Mouse (Mus musculus) testis, postnatal 10 days (tissue): Measurements from ENCODE around the gene Adamts7.

Experiments
- DNase-seq: peaks from one replicate; pipeline ENCODE4 v3.0.0; 2021; ENCODE audit warnings: low spot score

Gene Adamts7

GRCm38 (mm10) chr9:90162926-90163748, at the start of gene Adamts7:
TSS of gene Adamts7 (plus strand) at chr9:90163069.
- peak; percentile 75 for DNase-seq

DNA sequence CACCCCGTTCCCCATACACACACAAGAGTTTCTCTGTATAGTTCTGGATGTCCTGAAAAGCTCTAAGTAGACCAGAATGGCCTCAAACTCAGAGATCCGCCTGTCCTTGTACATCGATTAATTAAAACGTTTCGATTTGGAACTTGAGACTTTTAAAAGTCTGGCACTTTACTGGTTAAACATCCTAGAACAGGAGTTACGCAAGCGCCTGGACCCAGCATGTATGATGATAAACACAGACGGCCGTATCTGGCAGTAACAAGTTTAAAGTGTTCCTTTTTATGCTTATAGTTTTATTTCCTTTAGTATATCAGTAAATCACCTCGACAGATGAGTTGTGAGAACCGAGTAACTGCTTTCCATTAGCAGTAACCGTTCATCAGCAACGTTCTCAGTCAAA, 49.7 kb upstream of the Adamts7 start:
- no peak for DNase-seq

DNA sequence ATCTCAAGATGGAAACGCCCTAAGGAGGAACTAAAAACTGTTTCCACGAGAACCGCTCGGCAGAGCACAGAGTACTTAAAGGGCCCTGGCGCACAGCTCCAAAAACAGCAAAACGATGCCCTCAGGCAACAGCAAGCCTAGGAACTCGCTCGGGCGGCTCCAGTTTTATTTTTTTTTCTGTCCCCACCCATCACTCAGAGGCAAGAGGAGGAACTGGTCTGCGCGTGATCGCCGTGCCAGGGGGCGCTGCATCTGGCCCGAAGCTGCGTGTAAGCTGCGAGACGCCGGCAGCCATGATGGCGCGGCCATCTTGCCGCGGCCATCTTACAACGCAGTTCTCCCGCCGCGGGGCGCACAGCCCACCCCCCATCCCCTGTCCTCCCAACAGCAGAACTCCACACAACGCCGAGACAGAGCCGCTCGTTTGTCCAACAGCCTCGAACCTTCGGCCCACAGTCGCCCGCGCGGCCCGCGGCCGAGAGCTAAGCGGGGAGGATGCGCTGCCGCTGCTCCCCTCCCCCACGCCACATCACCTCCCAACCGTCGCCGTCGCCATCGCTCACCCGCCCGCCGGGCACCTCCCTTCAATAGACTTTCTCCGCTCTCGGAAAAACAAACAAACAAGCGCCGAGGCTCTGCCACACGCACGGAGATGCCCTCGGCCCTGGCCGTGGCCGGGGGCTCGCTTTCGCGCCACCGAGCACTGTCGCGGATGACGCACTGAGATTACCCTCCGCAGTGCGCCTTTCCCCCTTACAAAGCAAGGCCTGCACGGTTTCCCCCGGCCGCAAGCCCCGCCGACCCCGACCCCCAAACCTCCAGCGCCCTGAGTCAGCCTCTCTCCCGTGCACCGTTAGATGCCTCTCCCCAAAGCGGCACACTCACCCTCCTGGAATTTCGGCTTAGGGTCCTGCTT, 49.0 kb upstream of the Adamts7 start:
- peak; percentile 90 for DNase-seq

GRCm38 (mm10) chr9:90114567-90115307, 48.1 kb upstream of the Adamts7 start, which contains the start of gene Morf4l1:
TSS of gene Morf4l1 (minus strand) at chr9:90114774.
- DNase-seq, result peak; percentile 96

DNA sequence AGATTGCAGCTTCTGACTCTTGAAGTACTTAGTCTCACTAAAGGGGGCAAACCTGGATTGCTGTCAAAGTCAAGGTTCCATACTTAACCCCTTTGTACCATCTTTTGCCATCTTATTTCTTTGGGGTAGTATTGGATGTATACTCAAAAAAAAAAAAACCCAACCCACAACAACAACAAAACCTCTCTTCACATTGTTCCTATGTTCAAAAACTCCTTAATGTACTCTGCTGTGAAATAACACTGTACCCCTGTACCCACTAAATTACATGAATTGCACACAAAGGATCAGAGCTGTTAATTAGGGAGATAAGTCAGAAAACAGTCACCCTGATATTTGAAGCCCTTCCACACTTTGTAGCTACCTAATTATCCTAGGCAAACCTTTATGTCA, 47.6 kb upstream of the Adamts7 start:
- DNase-seq, result no peak

- no peak for DNase-seq
These were observed 45.6 kb upstream of the Adamts7 start for GRCm38 (mm10) chr9:90117234-90117633.

DNA sequence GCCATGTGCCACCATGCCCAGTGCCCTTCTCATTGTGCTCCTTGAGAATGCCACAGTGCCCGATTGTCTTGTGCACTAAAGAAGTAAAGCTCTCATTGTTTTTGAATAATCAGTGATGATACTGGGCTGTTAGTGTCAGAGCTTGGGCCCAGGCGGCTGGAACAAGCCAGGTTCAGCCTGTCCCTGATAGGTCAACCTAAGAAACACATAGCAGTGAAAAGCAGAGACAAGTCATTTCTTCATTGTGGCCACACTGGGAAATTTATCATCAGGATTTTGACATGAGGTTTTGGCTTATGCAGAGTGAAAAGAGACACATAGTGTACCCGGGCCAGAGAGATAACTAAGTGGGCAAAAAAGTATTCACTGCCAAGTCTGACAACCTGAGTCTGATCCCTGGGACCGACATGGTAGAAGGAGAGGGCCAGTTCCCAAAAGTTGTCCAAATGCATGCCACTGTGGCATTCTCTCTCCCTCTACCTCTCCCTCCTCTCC, 40.6 kb upstream of the Adamts7 start:
- no peak for DNase-seq

GRCm38 (mm10) chr9:90124156-90124872, 38.6 kb upstream of the Adamts7 start:
- DNase-seq, result no peak

- DNase-seq, result no peak
These were observed 38.0 kb upstream of the Adamts7 start for GRCm38 (mm10) chr9:90124873-90125245.

DNA sequence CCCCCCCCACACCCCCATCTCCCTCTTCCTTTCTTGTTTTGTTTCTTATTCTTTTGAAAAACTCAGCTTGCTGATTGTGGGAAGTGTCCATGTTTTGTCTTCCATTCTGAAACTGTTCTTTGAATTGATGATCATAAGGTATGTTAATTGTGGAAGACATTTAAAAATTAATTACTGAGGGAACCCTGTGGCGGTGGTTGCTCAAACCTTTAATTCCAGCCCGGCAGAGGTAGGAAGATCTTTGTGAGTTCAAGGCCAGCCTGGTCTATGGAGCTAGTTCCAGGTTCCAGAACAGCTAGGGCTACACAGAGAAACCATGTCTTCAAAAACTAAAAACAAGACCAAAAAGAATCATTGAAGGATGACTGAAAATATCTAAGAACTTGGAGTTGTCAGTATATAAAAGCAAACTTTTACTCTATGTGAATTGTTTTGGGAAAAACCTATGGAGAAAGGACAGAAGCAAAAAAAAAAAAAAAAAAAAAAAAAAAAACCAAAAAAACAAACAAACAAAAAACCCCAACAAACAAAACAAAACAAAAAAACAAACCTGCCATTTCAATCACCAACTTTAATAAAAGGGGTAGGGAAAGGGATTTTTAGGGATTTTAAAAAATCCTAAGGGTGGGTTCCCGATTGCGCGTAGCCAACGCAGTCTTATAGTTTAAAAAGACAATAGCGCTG, 37.3 kb upstream of the Adamts7 start:
- DNase-seq, result no peak

GRCm38 (mm10) chr9:90126260-90127010, 36.4 kb upstream of the Adamts7 start:
- peak; percentile 78 for DNase-seq

DNA sequence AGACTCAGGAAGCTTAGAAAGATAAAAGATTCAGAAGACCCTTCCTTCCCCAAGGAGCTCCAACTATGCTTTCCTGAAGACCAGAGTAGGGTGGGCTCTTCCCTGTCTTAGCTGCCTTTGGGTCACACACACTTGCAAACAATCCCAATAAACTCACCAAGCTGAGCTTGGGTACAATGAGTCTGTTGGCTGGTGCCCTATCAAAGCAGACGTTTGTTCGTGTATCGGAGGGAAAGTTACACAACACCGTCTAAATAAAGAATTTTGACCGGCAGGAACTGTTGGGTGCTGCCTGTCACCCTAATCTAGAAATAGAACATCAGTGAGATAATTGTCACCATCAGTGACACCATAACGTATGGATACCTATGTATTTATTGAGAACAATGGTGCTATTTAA, 35.7 kb upstream of the Adamts7 start:
- DNase-seq, result no peak

DNA sequence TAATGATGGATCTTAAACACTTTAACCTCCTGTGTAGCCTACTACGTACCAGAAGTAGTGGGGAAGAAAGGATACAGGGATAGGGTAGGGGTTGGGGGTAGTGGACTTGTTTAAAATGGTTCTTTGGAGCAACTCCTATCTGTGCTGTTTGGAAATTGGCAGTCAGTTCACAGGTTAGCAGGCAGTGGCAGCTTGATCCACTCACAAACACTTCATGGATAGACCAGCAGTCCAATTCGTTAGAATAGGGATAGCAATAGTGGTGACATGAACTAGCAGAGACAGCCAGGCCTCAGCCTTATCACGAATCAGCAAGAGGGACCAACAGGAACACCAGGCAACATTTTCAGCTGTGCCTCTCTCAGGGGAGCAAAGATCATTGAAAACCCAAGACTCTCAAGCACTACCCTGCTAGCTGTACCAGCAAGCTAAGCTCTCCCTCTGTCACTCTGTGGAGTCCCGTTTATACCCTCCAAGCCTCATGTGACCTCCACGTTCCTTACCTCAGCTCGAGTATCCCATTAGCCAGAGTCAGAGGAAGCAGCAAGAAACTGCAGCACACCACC, 34.1 kb upstream of the Adamts7 start:
- DNase-seq, result no peak

DNA sequence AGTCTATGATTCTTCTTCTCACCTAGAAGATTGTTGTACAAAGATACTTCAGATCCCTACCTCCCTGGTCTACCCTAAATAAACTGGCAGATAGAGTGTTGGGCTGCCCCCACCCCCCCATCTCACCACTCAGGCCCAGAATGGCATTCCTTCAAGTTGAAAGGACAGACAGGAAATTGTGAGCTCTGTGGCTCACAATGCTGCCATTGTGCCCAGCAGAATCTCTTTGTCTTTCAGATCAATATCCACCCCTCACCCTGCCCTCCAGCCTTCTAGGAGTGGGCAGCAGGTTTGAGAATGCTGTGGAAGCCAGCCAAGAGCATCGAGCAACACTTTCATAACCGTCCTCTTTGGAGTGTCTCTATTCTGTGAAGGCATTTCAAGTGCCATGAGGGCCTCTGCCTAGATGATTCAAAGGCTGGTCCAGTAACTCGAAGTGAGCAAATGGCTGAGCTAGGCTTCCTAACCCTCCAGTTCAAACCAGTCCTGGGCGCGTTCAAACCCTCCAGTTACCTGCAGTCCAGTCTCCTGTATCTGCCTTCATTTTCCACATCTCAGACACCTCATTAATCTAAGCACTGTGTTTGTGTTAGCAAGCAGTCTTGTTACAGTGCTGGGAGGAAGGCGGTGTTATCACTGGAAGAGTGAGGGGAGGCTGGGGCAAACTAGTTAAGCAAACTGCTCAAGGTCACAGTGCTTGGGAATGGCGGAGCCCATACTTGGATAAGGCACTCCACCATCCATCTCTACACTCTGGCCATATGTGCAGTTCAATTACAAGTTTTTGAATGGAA, 29.1 kb upstream of the Adamts7 start:
- no peak for DNase-seq

DNA sequence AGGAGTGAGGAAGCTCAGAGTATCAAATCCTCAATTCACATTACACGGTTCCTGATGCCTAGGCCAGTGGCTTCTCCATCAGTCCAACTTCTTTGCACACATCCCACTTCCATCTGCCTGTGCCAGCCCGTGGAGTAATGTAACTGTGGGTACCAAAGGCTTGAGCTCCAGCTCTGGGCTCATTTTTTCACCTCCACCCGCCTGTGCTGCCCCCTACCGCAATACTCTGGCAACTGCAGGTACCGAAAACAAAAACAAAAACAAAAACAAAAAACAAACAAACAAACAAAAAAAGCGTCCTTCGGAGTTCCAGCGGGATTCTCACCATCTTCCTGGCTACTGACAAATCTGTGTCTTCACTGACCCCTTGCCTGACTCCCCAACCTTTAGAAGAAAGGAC, 27.4 kb upstream of the Adamts7 start:
- no peak for DNase-seq

DNA sequence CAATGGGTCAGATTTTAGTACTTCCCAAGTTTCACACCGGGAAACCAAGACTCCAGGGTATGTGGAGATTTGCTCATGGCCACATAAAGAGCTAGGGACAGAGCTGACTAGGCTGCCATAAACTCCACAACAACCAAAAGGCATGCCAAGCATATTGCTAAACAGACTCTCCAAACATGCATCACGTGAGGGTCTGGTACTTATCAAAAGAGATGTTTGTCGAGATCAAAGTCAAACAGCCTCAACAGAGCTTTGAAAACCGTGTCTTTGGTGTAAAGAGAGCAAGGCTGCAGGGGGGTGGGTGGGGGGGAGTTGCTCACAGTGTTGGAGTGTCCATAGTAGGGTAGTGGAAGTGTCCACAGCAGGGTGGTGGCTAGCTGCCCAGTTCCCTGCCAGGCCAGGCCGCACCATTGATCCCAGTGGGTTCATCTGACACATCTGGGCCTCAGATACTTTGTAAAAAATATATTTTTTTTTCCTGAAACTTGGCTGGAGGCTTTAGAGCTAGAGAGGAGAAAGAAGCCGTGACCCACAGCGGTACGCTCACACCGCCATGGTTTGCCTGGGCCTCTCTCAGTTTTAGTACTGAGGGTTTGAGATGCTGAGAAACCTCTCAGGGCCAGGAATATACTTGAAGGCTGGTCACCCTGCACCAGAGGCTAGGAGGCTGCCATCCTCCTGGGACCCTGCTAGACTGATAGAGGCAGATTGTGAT, 26.7 kb upstream of the Adamts7 start:
- no peak for DNase-seq

DNA sequence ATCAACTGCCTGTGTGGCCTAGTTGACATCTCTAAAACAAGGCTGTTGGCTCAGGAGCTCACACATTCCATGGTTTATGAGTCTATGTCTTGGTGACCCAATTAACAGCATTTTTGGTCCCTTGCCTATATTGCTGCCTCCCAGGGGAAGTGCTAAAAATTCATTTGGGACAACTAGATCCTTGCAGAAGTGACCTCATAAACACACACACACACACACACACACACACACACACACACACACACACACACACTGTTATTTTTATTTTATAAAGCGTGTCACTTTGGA, 26.2 kb upstream of the Adamts7 start:
- DNase-seq, result no peak

DNA sequence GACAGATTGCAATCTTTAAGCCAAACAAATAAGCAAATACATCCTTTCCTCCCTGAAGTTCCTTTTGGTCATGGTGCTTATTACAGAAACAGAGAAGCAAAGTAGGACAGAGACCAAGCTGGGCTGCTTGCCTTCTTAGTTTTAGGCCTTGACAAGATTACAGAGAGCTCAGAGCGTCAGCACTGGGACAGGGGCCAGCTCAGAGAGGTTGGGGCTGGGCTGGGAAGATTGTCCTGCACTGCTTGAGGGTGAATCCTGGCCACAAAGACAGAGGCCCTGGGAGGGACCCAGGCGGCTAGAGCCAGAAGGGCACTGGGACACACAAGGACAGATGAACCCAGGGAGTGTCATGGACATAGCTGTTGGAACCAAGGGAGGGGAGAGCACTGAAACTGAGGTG, 17.1 kb upstream of the Adamts7 start:
- DNase-seq, result peak; percentile 84

DNA sequence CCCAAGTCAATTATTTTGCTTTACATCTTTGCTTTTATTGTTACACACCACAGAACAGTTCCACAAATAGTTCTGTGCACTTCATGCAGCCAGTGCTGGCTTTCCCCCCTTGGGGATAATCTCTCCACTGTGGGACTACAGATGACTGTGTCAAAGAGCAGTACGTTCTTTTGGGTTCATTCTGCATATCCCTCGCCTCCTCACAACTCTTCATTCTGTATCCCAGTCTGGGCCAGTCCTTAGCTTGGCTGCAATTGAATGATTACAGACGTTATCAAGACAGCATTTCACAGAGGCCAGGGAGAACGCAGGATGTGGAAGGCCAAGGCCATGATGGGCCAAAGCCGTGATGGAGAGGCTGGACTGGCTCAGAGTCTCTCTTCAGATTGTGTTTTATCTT, 16.0 kb upstream of the Adamts7 start:
- DNase-seq, result no peak
